Mouse (Mus musculus) gastrocnemius, postnatal 14 days (tissue): ENCODE data around the gene B3galt5. TPM values are rescaled to one million over a fixed set of nuclear protein-coding genes. Genes with fewer than 3 reads are reported as not detected.

Source experiments
- total RNA-seq, 2 experiments: library from RNA; stranded (reverse); gene quantifications; 2 replicates each; pipeline ENCODE4 v1.2.3; 2021

Gene B3galt5
- total RNA-seq, 2 experiments from 2014 or later: 0.11 to 0.23 TPM

Other genes starting within 250 kb of the B3galt5 start
- 10 to 100 TPM; 12.2 to 12.8 TPM for gene Psmg1, start 244.8 kb upstream of the B3galt5 start, total RNA-seq
- 10 to 100 TPM; 65.9 to 72.2 TPM for gene Brwd1, start 153.3 kb upstream of the B3galt5 start, total RNA-seq
- 10 to 100 TPM; 34.2 to 66.6 TPM for gene Hmgn1, start 108.1 kb upstream of the B3galt5 start, total RNA-seq
- gene Wrb, start 90.4 kb upstream of the B3galt5 start, total RNA-seq: 1 to 10 TPM; 6.5 to 7.8 TPM
- 1 to 10 TPM in 1 of 2 experiments, under 1 TPM in 1; 0.84 to 1.0 TPM for gene Lca5l, start 43.5 kb upstream of the B3galt5 start, total RNA-seq
- gene Sh3bgr, start 35.4 kb upstream of the B3galt5 start, total RNA-seq: 1,000 to 10,000 TPM in 1 of 2 experiments, 100 to 1,000 TPM in 1; 977 to 1,012 TPM
- gene Itgb2l, start 207.8 kb downstream of the B3galt5 start, total RNA-seq: not detected
- gene Pcp4, start 231.8 kb downstream of the B3galt5 start, total RNA-seq: 1 to 10 TPM in 1 of 2 experiments, not detected in 1; 1.1 TPM